In the genomic region with DNA sequence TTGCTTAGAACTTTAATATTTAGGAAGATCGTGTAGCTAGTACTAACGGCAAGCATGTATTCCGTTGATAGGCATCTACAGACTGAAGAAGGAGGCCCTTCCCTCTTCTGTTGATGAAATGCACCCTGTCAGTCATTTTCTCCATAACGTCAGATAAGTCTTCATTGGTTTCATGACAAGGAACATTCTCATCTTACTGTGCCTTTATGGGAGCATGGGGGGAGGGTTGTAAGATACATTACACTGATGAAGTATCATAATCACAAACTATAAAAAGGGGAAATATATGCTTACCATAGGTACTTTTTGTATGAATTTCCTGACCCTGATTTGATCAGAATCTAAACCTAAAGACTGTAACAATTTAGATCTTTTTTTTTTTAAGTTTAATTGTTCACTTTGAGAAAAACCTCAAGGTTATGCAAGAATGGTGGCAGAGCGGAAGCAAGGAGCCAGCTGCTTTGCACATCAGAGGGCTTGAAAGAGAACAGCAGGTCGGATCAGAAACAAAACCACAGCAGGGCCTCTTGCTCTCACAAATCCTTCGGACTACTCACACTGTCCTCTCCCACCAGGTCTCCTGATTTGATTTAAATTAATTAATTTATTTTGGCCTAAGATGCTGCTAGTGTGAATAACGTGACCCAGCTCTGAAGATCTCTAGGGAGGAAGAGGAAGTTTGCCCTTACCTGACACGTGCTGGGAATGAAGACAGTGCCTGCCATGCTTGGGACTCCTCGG, we compare ENCODE assay signal across 13 mouse cellular contexts. TPM values are rescaled to one million over a fixed set of nuclear protein-coding genes. Genes with fewer than 3 reads are reported as not detected.
A peak's percentile ranks its signal among the peaks of the same experiment; 100 is the strongest.
DNase-seq lines count a peak whose midpoint lies in the region; ATAC-seq and TF ChIP-seq lines count a peak whose summit lies in the region.
"Had no signal": no experiment of that assay in that cellular context is flagged by ENCODE, and none has a peak within 500 bp of the region (broad histone marks: within the 10 kb centered on the region; RNA-seq: fewer than 3 reads in every experiment).

TSS of gene Btla (plus strand) at position 668 of the 741 bp plus-strand sequence.

- no peak for ATAC-seq in erythroid progenitor cell, adult 5-6 weeks (replicated peaks; ENCODE audit: low FRiP score, poor library complexity, severe bottlenecking)

- H3K4me3 ChIP-seq in myocyte, result no peak within 1 kb of the TSS
- H3K4me3 ChIP-seq: embryonic facial prominence, embryonic 15.5 days; heart, embryonic 13.5 days; limb, embryonic 15.5 days had no signal

- H3K27me3 ChIP-seq in myocyte (ENCODE audit: control insufficient read depth, insufficient read depth, insufficient read length), result no peaks in the 10 kb centered on the region
- H3K27me3 ChIP-seq: embryonic facial prominence, embryonic 15.5 days; heart, embryonic 13.5 days; limb, embryonic 15.5 days had no signal

- no peaks in the 10 kb centered on the region for H3K36me3 ChIP-seq in myocyte (ENCODE audit: control insufficient read depth, insufficient read depth)
- H3K36me3 ChIP-seq: embryonic facial prominence, embryonic 15.5 days; heart, embryonic 13.5 days; limb, embryonic 15.5 days had no signal

- no peaks in the 10 kb centered on the region for H3K79me2 ChIP-seq in myocyte (ENCODE audit: control insufficient read depth, insufficient read depth)

- no peak for TF ChIP-seq POLR2A in myocyte (IDR thresholded peaks at IDR 0.05; ENCODE audit: insufficient read length, low read depth)

- peak within 1 kb of the TSS; percentile 10 for H3K4me2 ChIP-seq in myocyte (ENCODE audit: low read depth)
- H3K4me2 ChIP-seq: embryonic facial prominence, embryonic 15.5 days; heart, embryonic 13.5 days; limb, embryonic 15.5 days had no signal

- H3ac ChIP-seq in myocyte (ENCODE audit: control insufficient read depth, insufficient read length), result no peak within 1 kb of the TSS

- peak; percentile 29 for DNase-seq in lung, postnatal 36 days
- no peak for DNase-seq in lung, postnatal 25 days (ENCODE audit: low spot score)
- peak; percentile 70 for DNase-seq in T-cell, adult 2 months (ENCODE audit: low spot score)
- peak; percentile 42 to 46 for DNase-seq in thymus, postnatal 36 days
- no peak for DNase-seq in cerebellum, adult 9-10 months
- DNase-seq: adrenal gland, adult 8-10 months; cerebellum, adult 2 months had no signal

TF ChIP-seq in myocyte, 11 proteins besides CTCF, POLR2A, EP300 and RAD21:
- no peak for TF ChIP-seq SRF (IDR thresholded peaks at IDR 0.05; ENCODE audit: control insufficient read depth, insufficient read length, low read depth)
- TF ChIP-seq USF1 (IDR thresholded peaks at IDR 0.05; ENCODE audit: low read depth), result no peak
- TF ChIP-seq MYOD1 (IDR thresholded peaks at IDR 0.05; ENCODE audit: control insufficient read depth in 1 of 3, insufficient read length in 2 of 3, low read depth in 2 of 3), result no peak
- TF ChIP-seq E2F4 (IDR thresholded peaks at IDR 0.05; ENCODE audit: insufficient read depth), result no peak
- TF ChIP-seq CEBPB (IDR thresholded peaks at IDR 0.05; ENCODE audit: insufficient read depth, poor library complexity, severe bottlenecking), result no peak
- no peak for TF ChIP-seq POLR2AphosphoS2 (IDR thresholded peaks at IDR 0.05; ENCODE audit: insufficient read length, low read depth)
- TF ChIP-seq MYOG (IDR thresholded peaks at IDR 0.05; ENCODE audit: control insufficient read depth in 1 of 3, insufficient read depth in 1 of 3, insufficient read length in 2 of 3, low read depth in 2 of 3), result no peak
- no peak for TF ChIP-seq MAX (IDR thresholded peaks at IDR 0.05; ENCODE audit: low read depth)
- no peak for TF ChIP-seq TCF3 (IDR thresholded peaks at IDR 0.05; ENCODE audit: insufficient read length, low read depth)
- TF ChIP-seq TCF12 (IDR thresholded peaks at IDR 0.05; ENCODE audit: insufficient read depth, poor library complexity, severe bottlenecking), result no peak
- no peak for TF ChIP-seq REST (IDR thresholded peaks at IDR 0.05; ENCODE audit: insufficient read depth, insufficient read length)

RNA-seq across cellular contexts. Expression of gene Btla, which starts in this region (rescaled TPM):
- 0.02 TPM for polyA plus RNA-seq in myocyte (2012; fragmentation: generic; extraction: Trizol)
- total RNA-seq in erythroid progenitor cell, adult 5-6 weeks (2015; ENCODE audit: low replicate concordance), result 1.7 and 4.3 TPM in 2 replicates
- total RNA-seq in erythroid progenitor cell, adult 5-6 weeks (2017; ENCODE audit: low replicate concordance), result 1.0 and 3.7 TPM in 2 replicates
- total RNA-seq: MEL had no signal

Comparison
In these comparisons a context has a peak if more than half of its experiments do, and no peak if none do; other contexts are left out.
1. DNase-seq: peak in lung, postnatal 36 days (single experiment), T-cell, adult 2 months (single experiment) and thymus, postnatal 36 days (2 of 2); none in lung, postnatal 25 days (single experiment) and cerebellum, adult 9-10 months (single experiment).